Mouse (Mus musculus) embryo, embryonic 10 days (tissue): ENCODE measurements around the gene Alkbh1.
A peak's percentile ranks its signal among the peaks of the same experiment; 100 is the strongest.

Source experiments
- DNase-seq: peaks from one replicate; pipeline ENCODE4 v3.0.0-alpha.2; 2015; ENCODE audit warnings: low spot score

Gene Alkbh1

DNA sequence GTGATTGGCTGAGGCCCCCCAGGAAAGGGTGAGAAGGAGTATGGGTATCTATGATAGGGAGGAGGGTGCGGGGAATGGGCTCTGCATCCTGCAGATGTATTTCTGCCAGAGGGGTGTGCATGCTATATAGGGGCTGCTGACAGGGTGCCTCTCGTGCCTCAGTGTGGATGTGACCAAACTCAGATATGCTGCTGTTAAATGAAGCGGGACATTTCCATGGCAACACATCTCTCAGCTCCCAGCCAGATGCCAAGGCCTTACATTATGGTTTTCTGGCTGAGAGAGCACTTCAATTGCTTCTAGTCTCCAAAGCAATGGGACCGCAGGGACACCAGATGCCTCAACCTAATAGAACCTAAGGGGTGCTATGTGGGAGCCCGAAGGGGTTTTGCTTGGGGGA lies 24.9 kb downstream of the Alkbh1 start:
- peak; percentile 48 for DNase-seq

DNA sequence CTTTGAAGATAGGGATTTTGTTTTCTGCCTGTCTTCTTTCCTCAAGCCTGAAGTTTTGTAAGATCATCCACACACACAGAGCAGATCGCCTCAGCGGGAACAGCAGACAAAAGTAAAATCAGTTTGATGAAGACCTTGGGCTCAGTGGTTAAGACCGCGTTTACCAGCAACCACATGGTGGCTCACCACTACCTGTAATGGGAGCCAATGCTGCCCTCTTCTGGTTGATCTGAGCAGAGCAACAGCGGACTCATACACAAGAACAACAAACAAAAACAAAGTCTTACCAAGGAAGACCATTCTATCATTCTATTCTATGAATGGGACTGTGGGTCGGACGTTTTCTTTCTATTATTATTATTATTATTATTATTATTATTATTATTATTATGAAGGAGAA lies 27.1 kb downstream of the Alkbh1 start:
- DNase-seq, result peak; percentile 85

DNA sequence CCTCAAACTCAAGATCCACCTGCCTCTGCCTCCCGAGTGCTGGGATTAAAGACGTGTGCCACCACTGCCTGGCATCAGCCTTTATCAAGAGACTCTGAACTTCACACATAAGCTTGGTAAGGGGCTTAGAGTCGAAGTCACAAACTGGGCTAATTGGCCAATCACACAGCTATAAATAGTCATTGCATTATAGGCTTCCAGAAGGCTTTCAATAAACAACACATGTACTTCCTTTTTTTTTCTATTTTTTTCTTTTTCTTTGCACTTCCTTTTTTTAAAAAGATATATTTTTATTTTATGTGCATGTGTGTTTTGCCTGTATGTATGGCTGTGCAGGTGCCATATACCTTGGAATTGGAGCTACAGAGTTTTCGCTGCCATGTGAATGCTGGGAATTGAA lies 28.5 kb downstream of the Alkbh1 start:
- no peak for DNase-seq

DNA sequence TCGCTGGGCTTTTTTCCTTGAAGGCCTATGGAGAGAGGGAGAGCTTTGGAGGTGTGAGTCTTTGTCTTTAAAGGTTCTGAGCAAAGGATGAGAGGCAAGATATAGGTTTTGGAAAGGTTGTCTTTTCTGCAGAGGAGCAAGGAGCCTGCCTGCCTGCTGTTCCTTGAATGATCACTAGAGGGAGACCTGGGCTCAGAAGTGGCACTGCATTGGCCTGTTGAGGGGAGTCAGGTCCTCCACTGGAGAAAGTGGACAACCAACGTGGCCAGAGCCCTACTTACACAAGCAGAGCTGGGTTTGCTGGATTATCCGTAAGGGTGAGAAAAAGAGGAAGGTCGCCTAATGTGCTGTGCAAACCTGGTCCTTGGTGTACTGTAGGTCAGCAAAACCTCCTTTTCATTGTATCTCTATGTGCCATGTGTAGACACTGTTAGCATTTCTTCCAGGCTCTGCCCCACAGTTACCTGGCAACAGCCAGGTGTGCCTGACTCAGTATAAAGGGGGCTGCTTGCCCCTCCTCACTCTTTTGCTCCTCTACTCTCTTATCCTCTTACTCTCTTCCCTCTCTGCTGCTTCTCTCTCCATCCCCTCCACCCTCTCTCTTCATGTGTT lies 30.5 kb downstream of the Alkbh1 start:
- DNase-seq, result peak; percentile 80

- no peak for DNase-seq
Observed at GRCm38 (mm10) chr12:87410999-87411398, 32.8 kb downstream of the Alkbh1 start.

DNA sequence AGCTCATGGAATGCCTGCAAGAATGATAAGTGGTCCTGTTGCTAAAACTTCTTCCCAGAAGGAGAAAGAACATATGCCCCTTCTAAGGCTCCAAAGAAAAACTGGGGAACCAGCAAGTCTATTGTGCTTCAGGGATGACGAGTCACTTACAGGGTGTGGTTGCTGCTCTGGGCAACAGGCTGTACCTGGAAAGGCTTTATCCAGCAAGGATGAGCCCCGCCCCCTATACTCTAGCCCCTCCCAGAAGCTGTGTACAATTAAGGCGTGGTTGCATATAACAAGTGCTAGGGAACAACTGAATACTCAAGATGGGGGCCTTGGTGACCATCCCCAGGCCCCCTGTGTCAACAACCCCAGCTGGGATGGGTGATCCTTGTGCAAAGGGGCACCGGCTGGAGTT lies 34.7 kb downstream of the Alkbh1 start:
- no peak for DNase-seq

GRCm38 (mm10) chr12:87407869-87408605 lies 35.8 kb downstream of the Alkbh1 start:
- DNase-seq, result peak; percentile 69

- DNase-seq, result no peak
Observed at GRCm38 (mm10) chr12:87405721-87406120, 38.1 kb downstream of the Alkbh1 start.

DNA sequence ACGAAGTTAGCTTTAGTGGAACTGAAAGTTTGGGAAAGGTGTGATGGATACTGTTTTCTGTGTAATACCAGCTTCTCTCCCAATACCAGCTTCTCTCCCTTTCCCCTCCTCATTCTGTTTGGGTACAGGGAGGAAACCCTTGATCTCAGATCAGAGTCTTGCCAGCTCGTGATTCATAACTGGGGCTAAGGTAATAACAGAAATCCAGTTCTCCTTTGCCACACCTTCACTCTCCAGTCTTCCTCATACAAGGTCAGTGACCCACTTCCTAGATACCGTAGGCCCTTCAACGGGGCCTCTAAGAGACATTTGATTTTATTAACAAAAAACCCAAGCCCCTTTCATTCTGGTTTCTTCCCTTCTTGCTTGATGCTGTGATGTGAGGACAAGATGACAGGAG lies 38.7 kb downstream of the Alkbh1 start:
- no peak for DNase-seq

DNA sequence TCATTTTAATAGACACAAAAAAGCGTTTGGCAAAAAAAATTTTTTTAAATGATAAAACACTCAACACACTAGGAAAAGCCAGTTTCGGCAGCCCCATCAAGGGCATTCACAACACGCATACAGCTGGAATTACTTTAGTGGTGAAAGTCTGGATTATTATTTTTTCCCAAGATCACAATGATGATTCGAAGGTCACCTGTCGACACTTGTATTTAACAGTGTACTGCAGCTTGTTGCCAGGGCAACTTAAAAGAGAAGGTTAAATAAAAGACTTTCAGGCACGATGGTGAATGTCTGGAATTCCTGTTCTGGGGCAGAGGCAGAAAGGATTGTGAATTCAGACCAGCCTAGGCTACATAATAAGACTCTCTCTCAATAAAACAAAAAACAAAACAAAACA lies 41.9 kb downstream of the Alkbh1 start:
- DNase-seq, result no peak

GRCm38 (mm10) chr12:87399119-87399819 lies 44.5 kb downstream of the Alkbh1 start:
- DNase-seq, result no peak

DNA sequence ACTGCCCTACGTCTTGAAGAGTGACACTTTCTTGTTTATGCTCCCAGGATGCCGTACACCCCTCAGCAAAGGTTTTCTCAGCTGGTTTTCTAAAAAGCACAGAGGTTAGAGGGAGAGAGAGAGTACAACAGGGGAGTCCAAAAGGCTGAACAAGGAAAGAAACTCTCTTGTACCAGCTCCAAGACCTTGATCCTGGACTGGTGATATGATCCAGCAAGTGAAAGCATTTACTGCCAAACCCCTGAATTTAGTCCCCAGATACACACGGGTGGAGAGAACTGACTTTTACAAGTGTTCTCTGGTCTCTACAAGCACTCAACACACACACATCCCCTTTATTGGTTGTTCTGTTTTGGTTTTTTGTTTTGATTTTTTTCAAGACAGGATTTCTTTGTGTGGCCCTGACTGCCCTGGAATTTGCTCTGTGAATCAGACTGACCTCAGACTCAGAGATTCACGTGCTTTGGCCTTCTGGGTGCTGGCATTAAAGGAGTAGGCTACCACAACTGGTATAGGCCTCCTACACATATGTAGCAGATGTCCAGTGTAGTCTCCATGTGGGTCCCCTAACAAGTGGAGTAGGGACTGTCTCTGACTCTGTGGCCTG lies 45.9 kb downstream of the Alkbh1 start:
- no peak for DNase-seq

DNA sequence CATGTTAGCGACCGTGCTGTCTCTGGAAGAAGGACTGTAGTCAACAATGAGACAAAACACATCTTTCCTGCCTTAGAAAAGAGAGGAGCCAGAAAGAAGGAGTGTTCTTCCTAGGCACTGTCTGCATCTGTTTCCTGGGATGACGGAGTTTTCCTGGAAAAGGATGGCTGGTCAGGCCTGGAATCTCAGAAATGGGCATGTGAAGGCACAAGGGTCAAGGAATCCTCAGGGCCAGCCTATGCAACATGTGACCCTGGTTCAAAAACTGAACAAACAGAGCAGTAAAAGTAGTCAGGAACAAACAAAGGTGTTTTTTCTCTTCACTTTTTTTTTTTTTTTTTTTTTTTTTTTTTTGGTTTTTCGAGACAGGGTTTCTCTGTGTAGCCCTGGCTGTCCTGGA lies 46.7 kb downstream of the Alkbh1 start:
- no peak for DNase-seq

GRCm38 (mm10) chr12:87394316-87394715 lies 49.5 kb downstream of the Alkbh1 start:
- no peak for DNase-seq

DNA sequence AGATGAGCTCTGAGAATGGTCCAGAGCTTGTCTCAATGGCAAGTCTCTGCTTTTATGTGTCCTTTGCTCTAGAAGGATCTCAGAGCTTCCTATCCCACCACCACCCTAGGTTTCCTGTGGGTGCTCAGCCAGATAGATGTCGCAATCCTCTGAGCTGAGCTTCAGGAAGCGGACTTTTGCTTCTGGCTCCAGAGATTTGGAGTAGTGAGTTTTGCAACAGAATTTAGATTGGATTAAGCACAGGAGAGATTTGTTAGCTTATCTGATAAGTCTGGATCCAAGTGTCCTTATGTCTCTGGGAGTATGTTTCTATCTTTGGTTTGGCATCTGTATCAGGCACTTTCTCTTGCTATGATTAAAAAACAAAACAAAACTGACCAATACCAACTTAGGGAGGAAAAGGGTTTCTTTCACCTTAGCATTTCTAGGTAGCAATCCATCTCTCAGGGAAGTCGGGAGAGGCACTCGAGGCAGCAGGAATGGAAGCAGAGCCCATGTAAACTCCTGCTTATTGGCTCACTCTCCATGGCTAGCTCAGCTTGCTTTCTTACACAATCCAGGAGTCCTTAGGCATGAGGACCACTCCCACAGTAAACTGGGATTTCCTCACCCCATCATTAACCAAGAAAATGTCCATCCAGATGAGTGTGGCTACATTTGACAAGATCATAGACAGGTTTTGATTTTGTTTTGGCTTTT lies 50.2 kb downstream of the Alkbh1 start:
- DNase-seq, result no peak

GRCm38 (mm10) chr12:87391355-87391754 lies 52.5 kb downstream of the Alkbh1 start:
- DNase-seq, result no peak

DNA sequence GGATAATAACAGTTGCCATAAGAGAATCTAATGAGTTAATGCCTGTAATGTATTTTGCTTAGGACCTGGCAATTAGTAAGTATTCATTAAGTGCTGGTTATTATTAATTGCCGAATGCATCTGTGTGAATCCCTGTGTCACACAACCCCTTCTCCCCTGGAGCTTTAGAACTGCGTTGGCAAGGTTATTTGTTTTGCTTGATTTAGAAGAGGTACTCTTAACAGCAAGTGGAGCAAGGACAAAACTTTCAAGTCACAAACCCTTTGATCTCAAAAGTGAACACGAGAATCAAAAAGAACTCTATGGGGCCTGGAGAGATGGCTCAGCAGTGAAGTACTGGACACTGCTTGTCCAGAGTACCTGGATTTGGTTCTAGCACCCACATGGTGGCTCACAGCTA lies 54.6 kb downstream of the Alkbh1 start:
- no peak for DNase-seq

GRCm38 (mm10) chr12:87388122-87388774 lies 55.6 kb downstream of the Alkbh1 start, which contains the start of gene Sptlc2:
TSS of gene Sptlc2 (minus strand) at chr12:87388355.
- DNase-seq, result peak; percentile 98

- peak; percentile 14 for DNase-seq
Observed at GRCm38 (mm10) chr12:87387171-87388121, 56.4 kb downstream of the Alkbh1 start.

- no peak for DNase-seq
Observed at GRCm38 (mm10) chr12:87385051-87385450, 58.8 kb downstream of the Alkbh1 start.

DNA sequence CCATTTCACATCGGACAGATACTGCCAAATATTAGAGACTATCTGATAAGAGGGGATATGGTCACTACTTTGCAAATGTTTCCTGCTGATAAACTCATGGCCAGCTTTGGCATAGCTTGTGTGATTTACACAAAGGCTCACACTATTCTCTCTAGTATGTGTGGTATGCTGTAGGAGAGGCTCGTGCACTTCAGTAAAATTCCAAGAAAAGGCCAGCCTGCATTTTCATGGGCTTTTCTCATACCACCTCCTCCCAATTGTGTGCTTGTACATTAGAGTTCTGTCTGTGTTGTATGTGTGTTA lies 62.5 kb downstream of the Alkbh1 start:
- no peak for DNase-seq
